Mouse (Mus musculus) left cerebral cortex, postnatal 10 days (tissue): ENCODE measurements around the gene Ech1. TPM values are rescaled to one million over a fixed set of nuclear protein-coding genes. Genes with fewer than 3 reads are reported as not detected.

ENCODE experiments used
- DNase-seq, 2 experiments: peaks; one replicate each; pipeline ENCODE4 v3.0.0; 2021 to 2022; ENCODE audit warnings: low spot score in 2 of 2, mixed read lengths in 1 of 2; ENCODE audit errors: extremely low spot score in 1 of 2
- intact Hi-C: fragments of 180-260 bp; cut with DNase I; formaldehyde crosslinking; loops from one replicate; pipeline ENCODE4 v1.15.1; 2025
- total RNA-seq, 2 experiments: library from RNA; stranded (reverse); gene quantifications; 2 replicates each; pipeline ENCODE4 v1.2.3; 2021

Ech1 gene
- total RNA-seq, 2 experiments from 2014 or later, result 40.8 to 43.3 TPM

- intact Hi-C loops, result no loop called here
- no peak for DNase-seq
Observed at GRCm38 (mm10) chr7:28876099-28876498, 51.1 kb downstream of the Ech1 start.

DNA sequence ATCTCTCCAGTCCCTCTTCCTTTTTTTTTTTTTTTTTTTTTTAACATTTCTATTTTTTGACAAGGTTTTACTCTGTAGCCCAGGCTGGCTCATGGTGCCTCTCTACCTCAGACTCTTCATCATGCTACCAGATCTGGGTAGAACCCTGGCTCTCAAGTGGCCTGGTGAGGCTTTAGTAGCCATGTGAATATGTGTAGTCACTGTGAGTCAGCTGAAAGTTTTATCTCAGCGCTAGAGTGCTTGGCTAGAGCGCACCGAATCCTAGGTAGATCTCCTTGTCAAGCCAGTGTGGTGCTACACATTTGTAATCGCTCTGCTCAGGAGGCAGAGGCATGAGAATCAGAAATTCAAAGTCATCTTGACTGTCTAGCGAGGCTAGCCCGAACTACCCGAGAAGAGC is 52.1 kb downstream of the Ech1 start:
- intact Hi-C loops, result no loop called here
- DNase-seq, result no peak

DNA sequence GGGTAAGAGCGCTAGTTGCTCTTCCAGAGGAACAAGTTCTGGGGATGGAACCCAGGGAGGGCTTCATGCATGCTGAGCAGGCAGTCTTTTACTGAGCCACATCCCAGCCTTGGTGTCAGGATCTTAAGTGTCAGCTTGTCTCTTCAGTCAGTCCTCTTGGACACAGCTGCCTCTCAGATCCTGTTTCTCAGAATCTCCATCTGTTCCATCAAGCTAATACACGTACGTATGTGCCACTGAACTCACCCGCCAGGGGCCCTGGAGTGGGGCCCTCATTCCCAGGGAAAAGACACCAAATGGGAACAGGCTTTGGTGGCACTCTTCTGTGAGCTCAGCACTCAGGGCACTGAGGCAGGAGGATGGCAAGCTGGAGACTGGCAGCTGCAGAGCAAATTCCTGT is 52.8 kb downstream of the Ech1 start:
- no peak for DNase-seq
- intact Hi-C loops, result no loop called here

DNA sequence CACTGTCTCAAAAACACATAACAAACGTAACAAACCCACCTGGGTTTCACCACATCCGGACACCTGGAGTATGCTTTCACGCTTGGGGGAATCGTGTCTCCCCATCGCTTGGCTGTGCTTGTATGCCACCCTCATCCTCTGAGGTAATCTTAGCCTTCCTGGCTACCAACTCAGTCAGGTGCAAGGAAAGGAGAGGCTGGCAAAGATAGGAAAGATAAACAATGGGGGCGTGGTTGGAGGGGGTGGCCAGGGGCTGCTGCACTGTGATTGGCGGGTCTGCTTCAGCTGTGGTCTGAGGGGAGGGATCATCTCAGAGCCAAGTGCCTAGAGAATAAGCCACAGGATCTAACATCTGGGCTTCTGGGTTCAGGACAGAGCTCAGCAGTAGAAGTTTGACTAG is 54.6 kb downstream of the Ech1 start:
- intact Hi-C loops, result no loop called here
- DNase-seq, result no peak

DNA sequence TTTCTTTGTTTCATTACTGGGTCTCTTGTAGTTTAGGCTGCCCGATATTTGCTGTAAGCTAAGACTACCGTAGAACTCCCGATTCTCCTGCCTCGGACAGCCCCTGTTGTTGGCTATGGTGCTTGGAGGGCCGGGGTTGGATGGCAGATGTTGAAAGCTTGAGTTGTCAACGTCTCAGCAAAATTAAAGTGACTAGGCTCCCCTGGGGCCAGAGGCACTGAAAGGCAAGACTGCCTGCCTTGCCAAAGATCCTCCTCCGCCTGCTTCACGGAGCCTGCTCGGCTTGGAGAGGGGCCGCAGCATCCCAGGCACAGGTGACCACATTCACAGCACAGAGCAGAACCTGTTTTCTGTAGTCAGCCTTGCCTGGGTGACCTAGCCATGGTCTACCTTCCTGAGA is 55.5 kb downstream of the Ech1 start:
- intact Hi-C loops, result no loop called here
- DNase-seq, result peak in 1 of 2 experiments; percentile 17

- DNase-seq, result peak in 1 of 2 experiments; percentile 35
- intact Hi-C loops, result no loop called here
Observed at GRCm38 (mm10) chr7:28881199-28881598, 56.2 kb downstream of the Ech1 start, which contains the start of gene Capn12. Capn12 (plus strand) TSS chr7:28881422.

Other genes starting within 250 kb of the Ech1 start
- 10 to 100 TPM; 55.9 to 58.4 TPM for gene Samd4b, start 227.1 kb upstream of the Ech1 start, total RNA-seq
- 1 to 10 TPM; 7.7 to 8.2 TPM for gene Pak4, start 227.0 kb upstream of the Ech1 start, total RNA-seq
- gene Acp7, start 193.9 kb upstream of the Ech1 start, total RNA-seq, result 1 to 10 TPM in 1 of 2 experiments, under 1 TPM in 1; 0.55 to 1.8 TPM
- gene Fbxo27, start 132.4 kb upstream of the Ech1 start, total RNA-seq, result 10 to 100 TPM; 16.0 to 19.8 TPM
- 1 to 10 TPM; 1.5 to 2.5 TPM for gene Fbxo17, start 108.4 kb upstream of the Ech1 start, total RNA-seq
- gene Mrps12, start 83.4 kb upstream of the Ech1 start, total RNA-seq, result 10 to 100 TPM; 53.9 to 54.7 TPM
- gene Sars2, start 83.2 kb upstream of the Ech1 start, total RNA-seq, result 10 to 100 TPM; 15.6 to 16.0 TPM
- 1 to 10 TPM in 1 of 2 experiments, under 1 TPM in 1; 0.45 to 1.4 TPM for gene Ccer2, start 69.0 kb upstream of the Ech1 start, total RNA-seq
- 100 to 1,000 TPM; 131 to 154 TPM for gene Sirt2, start 58.5 kb upstream of the Ech1 start, total RNA-seq
- 10 to 100 TPM; 34.7 to 39.6 TPM for gene Nfkbib, start 57.7 kb upstream of the Ech1 start, total RNA-seq
- 1 to 10 TPM in 1 of 2 experiments, under 1 TPM in 1; 0.83 to 3.5 TPM for gene Rinl, start 36.2 kb upstream of the Ech1 start, total RNA-seq
- gene Hnrnpl, start 16.7 kb upstream of the Ech1 start, total RNA-seq, result 100 to 1,000 TPM; 459 to 475 TPM
- gene Lgals4, start 8.6 kb downstream of the Ech1 start, total RNA-seq, result 1 to 10 TPM; 2.4 to 2.7 TPM
- gene Lgals7, start 38.6 kb downstream of the Ech1 start, total RNA-seq, result 1 to 10 TPM in 1 of 2 experiments, not detected in 1; 1.6 TPM
- gene Capn12, start 56.2 kb downstream of the Ech1 start, total RNA-seq, result under 1 TPM; 0.53 to 0.69 TPM
- 100 to 1,000 TPM; 151 to 160 TPM for gene Actn4, start 137.1 kb downstream of the Ech1 start, total RNA-seq
- gene Eif3k, start 156.6 kb downstream of the Ech1 start, total RNA-seq, result 100 to 1,000 TPM; 171 to 178 TPM
- gene Map4k1, start 156.8 kb downstream of the Ech1 start, total RNA-seq, result 1 to 10 TPM; 5.8 to 6.0 TPM